Mouse (Mus musculus) bone marrow, adult 2 months (tissue): ENCODE results near the gene B3gntl1. TPM values are rescaled to one million over a fixed set of nuclear protein-coding genes. Genes with fewer than 3 reads are reported as not detected.

ENCODE experiments used
- H3K27ac ChIP-seq: fragments of 200-500 bp; 2 replicates; pipeline ENCODE4 v1.5.1; 2012; ENCODE audit warnings: low read depth, mild to moderate bottlenecking, control low read depth, inconsistent platforms, low read length; ENCODE audit not compliant: control insufficient read depth, poor library complexity, insufficient read depth
- H3K4me1 ChIP-seq: fragments of 200-500 bp; 2 replicates; pipeline ENCODE4 v1.6.1; 2011; ENCODE audit warnings: low read length; ENCODE audit not compliant: control insufficient read depth, insufficient read depth
- H3K4me3 ChIP-seq: fragments of 200-500 bp; replicated peaks from 2 replicates; pipeline ENCODE3; 2011; ENCODE audit warnings: mild to moderate bottlenecking, low read depth, low read length, control low read depth; ENCODE audit not compliant: control insufficient read depth
- CTCF ChIP-seq: fragments of 200-500 bp; IDR thresholded peaks from 2 replicates; pipeline ENCODE4 v1.5.1; 2011; ENCODE audit warnings: low read length, control low read depth; ENCODE audit not compliant: control insufficient read depth, insufficient read depth
- POLR2A ChIP-seq: fragments of 200-500 bp; IDR thresholded peaks from 2 replicates; pipeline ENCODE4 v1.6.1; 2011; ENCODE audit warnings: low read depth, mild to moderate bottlenecking, control low read depth, low read length, borderline replicate concordance; ENCODE audit not compliant: control insufficient read depth
- WGBS: fragments of 180-500 bp; shearing (Covaris S2); methylation state at CpG from one replicate; pipeline ENCODE4 v1.1.7; 2018; 5-methylcytosine and 5-hydroxymethylcytosine counted together
- polyA plus RNA-seq: library from polyadenylated mRNA; stranded (reverse); fragments of >200 nt; gene quantifications from 2 replicates; pipeline ENCODE4 v1.2.4, GENCODE M21; 2011; ENCODE audit warnings: low replicate concordance; ENCODE audit not compliant: missing spikeins, insufficient read depth, insufficient read length

The B3gntl1 gene
- polyA plus RNA-seq = 2.4 and 6.1 TPM in 2 replicates

- TF ChIP-seq CTCF = no peak
- TF ChIP-seq POLR2A = peak; percentile 79
- H3K4me3 ChIP-seq = peak within 1 kb of the TSS; percentile 74
- under 1% methylated on average over 46 of the region's 46 CpGs for WGBS
- peaks cover 2% of the 10 kb centered on the region; the same call in 1 of the 2 replicates for H3K4me1 ChIP-seq
- H3K27ac ChIP-seq = peak within 1 kb of the TSS; percentile 88
Measured at GRCm38 (mm10) chr11:121672990-121673572, at the start of gene B3gntl1. B3gntl1 (minus strand) TSS chr11:121673153.

GRCm38 (mm10) chr11:121722434-121722833 lies 49.5 kb upstream of the B3gntl1 start:
- Histone ChIP-seq H3K4me3 (no peak overlapping the region), H3K4me1 (peaks cover 1% of the 10 kb centered on the region; the same call in 1 of the 2 replicates), H3K27ac (no peak overlapping the region)
- 45% methylated on average over 2 of the region's 2 CpGs for WGBS
- TF ChIP-seq CTCF = no peak
- no peak for TF ChIP-seq POLR2A

- peaks cover 1% of the 10 kb centered on the region; the same call in 1 of the 2 replicates for H3K4me1 ChIP-seq
- 69% methylated on average over 3 of the region's 3 CpGs for WGBS
- H3K27ac ChIP-seq = no peak overlapping the region
- no peak overlapping the region for H3K4me3 ChIP-seq
- no peak for TF ChIP-seq CTCF
- no peak for TF ChIP-seq POLR2A
Measured at GRCm38 (mm10) chr11:121720752-121721151, 47.8 kb upstream of the B3gntl1 start.

GRCm38 (mm10) chr11:121717724-121718123 lies 44.8 kb upstream of the B3gntl1 start:
- WGBS = 75% methylated on average over 6 of the region's 6 CpGs
- no peak overlapping the region for H3K4me3 ChIP-seq
- H3K27ac ChIP-seq = no peak overlapping the region
- H3K4me1 ChIP-seq = peaks cover 1% of the 10 kb centered on the region; the same call in 1 of the 2 replicates
- TF ChIP-seq POLR2A = no peak
- TF ChIP-seq CTCF = no peak

- Histone ChIP-seq H3K4me3 (no peak overlapping the region), H3K4me1 (no peaks in the 10 kb centered on the region; the same call in 1 of the 2 replicates), H3K27ac (no peak overlapping the region)
- WGBS = 81% methylated on average over 2 of the region's 2 CpGs
- TF ChIP-seq CTCF (no peak), POLR2A (no peak)
Measured at GRCm38 (mm10) chr11:121714745-121715485, 42.0 kb upstream of the B3gntl1 start.

GRCm38 (mm10) chr11:121713569-121713968 lies 40.6 kb upstream of the B3gntl1 start:
- no peak overlapping the region for H3K27ac ChIP-seq
- TF ChIP-seq POLR2A (no peak), CTCF (no peak)
- H3K4me1 ChIP-seq = no peaks in the 10 kb centered on the region; the same call in 1 of the 2 replicates
- 53% methylated on average over 2 of the region's 2 CpGs for WGBS
- H3K4me3 ChIP-seq = no peak overlapping the region

- Histone ChIP-seq H3K27ac (no peak overlapping the region), H3K4me1 (no peaks in the 10 kb centered on the region; the same call in 1 of the 2 replicates), H3K4me3 (no peak overlapping the region)
- no peak for TF ChIP-seq CTCF
- no peak for TF ChIP-seq POLR2A
- WGBS = 54% methylated on average over 6 of the region's 6 CpGs
Measured at GRCm38 (mm10) chr11:121712987-121713386, 40.0 kb upstream of the B3gntl1 start.

GRCm38 (mm10) chr11:121710245-121710644 lies 37.3 kb upstream of the B3gntl1 start:
- WGBS = 89% methylated on average over 5 of the region's 5 CpGs
- Histone ChIP-seq H3K27ac (no peak overlapping the region), H3K4me3 (no peak overlapping the region), H3K4me1 (no peaks in the 10 kb centered on the region; the same call in 1 of the 2 replicates)
- no peak for TF ChIP-seq POLR2A
- TF ChIP-seq CTCF = no peak
